Mouse (Mus musculus) limb, embryonic 10.5 days (tissue): ENCODE measurements at regions not wholly inside any gene's neighbourhood (a gene's known extent, or its start where the extent isn't known, plus 50 kb on each side); places are given as distances from the start of the nearest gene placed in this dataset.

Experiments
- DNase-seq: peaks from one replicate; pipeline ENCODE4 v3.0.0-alpha.2; 2017; ENCODE audit warnings: low spot score
- H3K27ac ChIP-seq: fragments of 300-500 bp; sonication (generic); 2 replicates; pipeline ENCODE4 v1.5.1; 2016; ENCODE audit warnings: mild to moderate bottlenecking
- H3K27me3 ChIP-seq: fragments of 300-500 bp; sonication (generic); 2 replicates; pipeline ENCODE4 v1.6.1; 2016; ENCODE audit warnings: low read depth, mild to moderate bottlenecking; ENCODE audit not compliant: poor library complexity, severe bottlenecking
- H3K36me3 ChIP-seq: fragments of 300-500 bp; sonication (generic); 2 replicates; pipeline ENCODE4 v1.6.1; 2016; ENCODE audit warnings: mild to moderate bottlenecking, moderate library complexity
- H3K4me1 ChIP-seq: fragments of 300-500 bp; sonication (generic); 2 replicates; pipeline ENCODE4 v1.6.1; 2016
- H3K4me3 ChIP-seq: fragments of 300-500 bp; sonication (generic); 2 replicates; pipeline ENCODE4 v1.5.1; 2016; ENCODE audit warnings: mild to moderate bottlenecking, moderate library complexity
- H3K9me3 ChIP-seq: fragments of 300-500 bp; sonication (generic); replicated peaks from 2 replicates; pipeline ENCODE4 v1.6.1; 2016; ENCODE audit warnings: mild to moderate bottlenecking
- WGBS: fragments of 180-500 bp; shearing (Covaris S2); methylation state at CpG from one replicate; pipeline ENCODE4 v1.1.7; 2016; 5-methylcytosine and 5-hydroxymethylcytosine counted together

DNA sequence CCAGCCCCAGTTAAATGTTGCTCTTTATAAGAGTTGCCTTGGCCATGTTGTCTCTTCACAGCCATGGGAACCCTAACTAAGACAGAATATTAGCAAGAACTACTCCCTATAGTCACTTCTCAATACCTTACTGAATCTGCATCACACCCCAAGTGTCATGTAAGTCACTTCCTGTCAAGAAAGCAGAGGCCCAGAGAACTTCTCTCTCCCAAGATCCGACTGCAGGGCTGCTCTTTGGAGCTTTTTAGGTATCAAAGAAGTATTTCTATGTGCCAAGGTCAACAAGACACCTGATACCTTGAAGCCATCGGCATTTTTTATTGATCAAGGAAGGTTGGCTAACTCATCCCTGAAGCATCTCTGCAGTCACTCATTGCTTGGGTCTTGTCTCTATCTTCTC, 72.0 kb upstream of the Rap1b start:
- no peaks in the 10 kb centered on the region for H3K9me3 ChIP-seq
- no peak overlapping the region for H3K27ac ChIP-seq
- WGBS: 82% methylated on average over 2 of the region's 2 CpGs
- H3K36me3 ChIP-seq: no peaks in the 10 kb centered on the region
- H3K4me1 ChIP-seq: no peaks in the 10 kb centered on the region
- H3K4me3 ChIP-seq: no peak overlapping the region
- H3K27me3 ChIP-seq: no peaks in the 10 kb centered on the region
- DNase-seq: no peak

DNA sequence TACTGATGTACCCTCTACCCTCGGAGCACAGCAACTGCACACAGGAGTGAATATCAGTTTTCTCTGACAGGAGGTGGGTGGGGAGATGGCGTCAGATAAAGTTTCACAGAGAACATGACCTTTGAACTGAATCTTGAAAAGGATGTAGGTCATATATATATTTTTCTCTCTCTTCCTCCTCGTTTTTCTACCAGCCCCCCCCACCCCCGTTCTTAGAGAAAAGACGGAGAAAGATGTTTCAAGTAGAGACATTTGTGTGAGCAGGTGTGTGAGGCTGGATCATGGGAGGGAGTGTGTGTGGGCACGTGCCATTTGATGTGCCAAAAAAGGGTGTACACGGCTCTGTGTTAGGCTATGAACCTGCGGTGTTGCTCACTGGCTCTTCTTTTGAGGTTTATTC, 72.8 kb upstream of the Rap1b start:
- Histone ChIP-seq H3K36me3 (no peaks in the 10 kb centered on the region), H3K9me3 (no peaks in the 10 kb centered on the region), H3K27me3 (no peaks in the 10 kb centered on the region), H3K27ac (no peak overlapping the region), H3K4me3 (no peak overlapping the region), H3K4me1 (no peaks in the 10 kb centered on the region)
- DNase-seq: no peak
- 77% methylated on average over 8 of the region's 8 CpGs for whole genome bisulfite sequencing

- Histone ChIP-seq H3K36me3 (no peaks in the 10 kb centered on the region), H3K27me3 (no peaks in the 10 kb centered on the region), H3K27ac (no peak overlapping the region), H3K4me1 (no peaks in the 10 kb centered on the region), H3K9me3 (no peaks in the 10 kb centered on the region), H3K4me3 (no peak overlapping the region)
- WGBS: 88% methylated on average over 7 of the region's 7 CpGs
- DNase-seq: no peak
Observed at GRCm38 (mm10) chr10:117919186-117919941, 73.5 kb upstream of the Rap1b start.

DNA sequence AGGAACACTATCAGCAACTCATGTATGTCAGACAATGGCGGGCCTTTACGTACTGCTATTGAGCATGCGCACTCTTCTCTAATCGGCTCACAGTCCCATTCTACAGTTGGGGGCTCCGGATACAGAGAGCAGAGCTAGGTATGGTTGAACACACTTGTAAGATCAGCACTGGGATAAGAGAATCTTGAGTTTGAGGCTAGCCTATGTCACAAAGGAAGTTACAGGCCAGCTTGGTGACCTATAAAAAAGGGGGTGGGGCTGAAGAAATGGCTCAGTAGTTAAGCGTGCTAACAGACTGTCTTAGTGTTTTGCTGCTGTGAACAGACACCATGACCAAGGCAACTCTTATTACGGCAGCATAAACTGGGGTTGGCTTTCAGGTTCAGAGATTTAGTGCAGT, 79.4 kb upstream of the Rap1b start:
- Histone ChIP-seq H3K4me1 (no peaks in the 10 kb centered on the region), H3K36me3 (no peaks in the 10 kb centered on the region), H3K9me3 (no peaks in the 10 kb centered on the region), H3K4me3 (no peak overlapping the region), H3K27ac (no peak overlapping the region), H3K27me3 (no peaks in the 10 kb centered on the region)
- no peak for DNase-seq
- whole genome bisulfite sequencing: 93% methylated on average over 7 of the region's 7 CpGs

DNA sequence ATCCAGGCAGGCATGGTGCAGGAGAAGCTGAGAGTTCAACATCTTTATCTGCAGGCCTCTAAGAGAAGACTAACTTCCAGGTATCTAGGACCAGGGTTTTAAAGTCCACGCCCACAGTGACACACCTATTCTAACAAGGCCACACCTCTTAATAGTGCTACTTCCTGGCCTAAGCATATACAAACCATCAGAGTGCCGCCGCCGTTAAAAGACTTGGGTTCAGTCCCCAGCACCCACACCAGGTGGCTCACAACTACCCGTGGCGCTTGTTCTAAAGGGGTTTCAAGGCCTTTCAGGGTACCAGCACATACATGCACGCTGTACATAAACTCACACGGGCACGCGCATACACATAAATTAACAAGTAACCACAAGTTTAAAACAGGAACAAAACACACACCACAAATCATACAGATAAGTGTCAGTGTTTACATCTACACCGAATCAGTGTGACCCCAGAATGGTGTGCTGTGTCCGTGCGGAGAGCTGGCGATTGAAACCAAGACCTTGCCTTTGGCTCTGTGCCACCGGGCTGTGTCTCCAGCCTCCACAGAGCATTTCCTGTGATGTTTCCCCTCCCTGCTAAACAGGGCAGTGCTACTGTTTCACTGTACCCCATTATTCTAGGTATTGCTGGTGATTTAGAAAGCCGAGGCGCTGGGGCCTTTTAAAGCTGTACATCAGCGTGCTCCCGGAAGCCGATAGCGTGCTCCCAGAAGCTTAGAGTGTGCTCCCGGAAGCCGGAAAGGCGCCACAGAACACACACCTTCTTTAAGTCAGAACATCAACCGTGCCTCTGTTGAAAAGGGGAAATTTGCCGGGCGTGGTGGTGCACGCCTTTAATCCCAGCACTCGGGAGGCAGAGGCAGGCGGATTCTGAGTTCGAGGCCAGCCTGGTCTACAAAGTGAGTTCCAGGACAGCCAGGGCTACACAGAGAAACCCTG, 80.0 kb upstream of the Rap1b start:
- Histone ChIP-seq H3K27ac (no peak overlapping the region), H3K4me3 (no peak overlapping the region), H3K36me3 (no peaks in the 10 kb centered on the region), H3K27me3 (no peaks in the 10 kb centered on the region), H3K9me3 (no peaks in the 10 kb centered on the region), H3K4me1 (no peaks in the 10 kb centered on the region)
- DNase-seq: no peak
- 95% methylated on average over 31 of the region's 31 CpGs for WGBS

DNA sequence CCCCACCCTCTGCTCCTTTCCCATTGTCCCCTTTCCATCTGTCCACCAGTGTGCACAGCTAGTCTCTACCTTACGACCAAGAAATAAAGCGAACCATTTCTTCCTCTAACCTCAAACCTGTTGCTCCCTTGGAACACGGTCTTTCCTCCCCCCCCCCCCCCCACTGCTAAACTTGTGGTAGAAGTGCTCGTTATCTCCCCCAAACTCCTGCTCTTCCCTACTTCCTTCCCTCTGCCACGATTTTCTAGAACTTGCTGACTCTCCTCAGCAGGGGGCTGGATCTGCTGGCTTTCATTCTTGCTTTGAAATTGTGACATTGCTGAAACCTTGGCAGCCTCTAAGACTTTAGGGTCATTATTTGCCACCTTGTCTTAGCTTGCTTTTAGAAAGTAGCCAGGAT, 83.2 kb upstream of the Rap1b start:
- no peaks in the 10 kb centered on the region for H3K4me1 ChIP-seq
- no peak for DNase-seq
- H3K27ac ChIP-seq: no peak overlapping the region
- no peak overlapping the region for H3K4me3 ChIP-seq
- no peaks in the 10 kb centered on the region for H3K36me3 ChIP-seq
- no peaks in the 10 kb centered on the region for H3K27me3 ChIP-seq
- WGBS: 56% methylated on average over 5 of the region's 5 CpGs
- no peaks in the 10 kb centered on the region for H3K9me3 ChIP-seq

- no peaks in the 10 kb centered on the region for H3K36me3 ChIP-seq
- WGBS: 83% methylated on average over 9 of the region's 9 CpGs
- peaks cover 15% of the 10 kb centered on the region for H3K4me1 ChIP-seq
- no peaks in the 10 kb centered on the region for H3K27me3 ChIP-seq
- no peak for DNase-seq
- no peak overlapping the region for H3K4me3 ChIP-seq
- no peaks in the 10 kb centered on the region for H3K9me3 ChIP-seq
- H3K27ac ChIP-seq: no peak overlapping the region
Observed at GRCm38 (mm10) chr10:117934797-117935196, 89.0 kb upstream of the Rap1b start.

DNA sequence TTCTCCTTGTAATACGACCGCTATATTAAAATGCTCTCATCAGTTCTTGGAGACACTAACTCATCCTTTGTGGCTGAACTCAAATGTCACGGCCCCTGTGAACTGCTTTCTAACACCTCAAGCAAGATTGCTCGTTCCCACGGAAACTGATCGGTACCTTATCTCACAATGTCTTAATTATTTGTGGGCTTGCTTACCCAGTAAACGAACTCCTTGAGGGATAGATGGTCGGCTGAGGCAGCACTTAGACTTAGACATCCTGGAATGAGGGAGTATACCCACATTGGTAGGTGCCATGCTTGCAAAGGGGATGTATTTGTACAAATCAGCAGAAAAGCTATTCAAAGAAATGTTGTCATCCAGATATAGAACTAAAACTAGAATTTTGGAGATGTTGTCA, 92.9 kb upstream of the Rap1b start:
- Histone ChIP-seq H3K4me3 (no peak overlapping the region), H3K27ac (no peak overlapping the region), H3K36me3 (no peaks in the 10 kb centered on the region), H3K9me3 (no peaks in the 10 kb centered on the region), H3K4me1 (peaks cover 44% of the 10 kb centered on the region), H3K27me3 (no peaks in the 10 kb centered on the region)
- no peak for DNase-seq
- WGBS: 61% methylated on average over 8 of the region's 8 CpGs

DNA sequence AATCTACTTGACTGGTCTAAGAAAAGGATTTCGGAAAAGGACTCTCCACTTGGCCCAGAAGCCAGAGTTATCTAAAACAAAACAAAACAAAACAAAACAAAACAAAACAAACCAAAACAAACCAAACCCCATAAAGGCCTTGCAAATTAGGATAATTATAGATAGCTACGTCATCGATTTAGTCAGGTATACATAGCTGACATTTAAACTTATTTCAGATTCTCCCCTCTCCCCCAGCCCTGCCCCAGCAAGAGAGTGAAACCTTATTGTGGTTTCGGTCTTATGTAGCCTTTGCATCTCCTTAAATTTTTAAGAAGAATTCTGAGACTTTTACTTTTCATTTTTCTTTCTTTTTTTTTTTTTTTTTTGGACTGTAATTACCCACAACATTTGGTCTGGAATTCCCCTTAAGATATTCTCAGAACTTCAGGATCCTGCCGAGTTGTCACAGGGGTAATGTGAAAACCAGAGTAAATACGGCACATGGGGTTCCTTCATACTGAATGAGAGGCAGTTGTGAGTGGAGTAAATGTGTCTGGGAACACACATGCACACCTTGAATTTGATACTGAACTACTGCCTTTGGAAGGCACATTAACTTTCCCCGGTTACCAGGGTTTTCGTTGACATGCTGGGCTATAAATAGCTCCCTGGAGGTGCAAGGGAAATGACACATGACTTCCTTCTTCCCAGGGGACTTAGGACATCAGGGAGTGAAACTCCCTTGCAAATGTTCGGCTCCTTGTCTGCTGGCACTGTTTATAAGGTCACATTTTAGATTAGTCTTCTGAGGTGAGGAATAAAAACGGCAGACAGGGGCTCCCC, 94.8 kb upstream of the Rap1b start:
- Histone ChIP-seq H3K4me3 (no peak overlapping the region), H3K27ac (no peak overlapping the region), H3K27me3 (no peaks in the 10 kb centered on the region), H3K9me3 (no peaks in the 10 kb centered on the region), H3K4me1 (peaks cover 43% of the 10 kb centered on the region), H3K36me3 (no peaks in the 10 kb centered on the region)
- no peak for DNase-seq
- 47% methylated on average over 10 of the region's 10 CpGs for WGBS

DNA sequence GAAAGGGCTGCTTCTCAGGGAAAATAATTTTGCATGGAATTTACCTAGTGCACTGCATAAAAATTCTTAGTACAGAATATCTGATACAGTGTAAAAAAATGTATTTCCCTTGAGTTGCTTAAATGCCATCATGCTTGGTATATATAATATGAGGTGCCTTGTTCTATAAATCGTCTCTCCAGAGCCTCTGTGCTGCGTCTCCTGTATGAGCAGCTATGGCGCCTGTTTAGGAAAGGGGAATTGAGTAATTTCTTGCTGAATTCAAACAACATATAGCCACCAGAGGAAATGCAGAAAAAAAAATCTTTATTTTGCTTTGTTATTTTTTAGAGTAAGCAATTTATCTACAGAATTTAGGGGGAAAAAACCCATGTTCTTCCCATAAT, 95.4 kb upstream of the Rap1b start:
- Histone ChIP-seq H3K36me3 (no peaks in the 10 kb centered on the region), H3K4me1 (peaks cover 45% of the 10 kb centered on the region), H3K9me3 (no peaks in the 10 kb centered on the region), H3K4me3 (no peak overlapping the region), H3K27me3 (no peaks in the 10 kb centered on the region), H3K27ac (no peak overlapping the region)
- no peak for DNase-seq
- 62% methylated on average over 3 of the region's 3 CpGs for WGBS

- Histone ChIP-seq H3K27ac (no peak overlapping the region), H3K36me3 (no peaks in the 10 kb centered on the region), H3K27me3 (no peaks in the 10 kb centered on the region), H3K9me3 (no peaks in the 10 kb centered on the region), H3K4me1 (peaks cover 59% of the 10 kb centered on the region), H3K4me3 (no peak overlapping the region)
- WGBS: 90% methylated on average over 6 of the region's 6 CpGs
- DNase-seq: no peak
Observed at GRCm38 (mm10) chr10:117943702-117944307, 98.0 kb upstream of the Rap1b start.

GRCm38 (mm10) chr10:117947191-117947590, 101.4 kb upstream of the Rap1b start:
- Histone ChIP-seq H3K4me3 (peak overlapping the region; percentile 33), H3K9me3 (no peaks in the 10 kb centered on the region), H3K27me3 (no peaks in the 10 kb centered on the region), H3K4me1 (peaks cover 38% of the 10 kb centered on the region), H3K27ac (0 out of 2 replicates have a peak overlapping the region, but pooled peaks have one; percentile 19), H3K36me3 (no peaks in the 10 kb centered on the region)
- WGBS: 16% methylated on average over 13 of the region's 13 CpGs
- DNase-seq: no peak
